Mouse (Mus musculus) embryonic facial prominence, embryonic 12.5 days (tissue): ENCODE results near the gene Vav2. TPM values are rescaled to one million over a fixed set of nuclear protein-coding genes. Genes with fewer than 3 reads are reported as not detected.

Source experiments
- ATAC-seq: fragments of 200-750 bp; cut with Nextera tagmentation; 2 replicates; pipeline ENCODE4 v1.8.0; 2017; ENCODE audit not compliant: insufficient number of reproducible peaks, insufficient read depth, low FRiP score, low TSS enrichment
- H3K27ac ChIP-seq: fragments of 300-500 bp; sonication (generic); 2 replicates; pipeline ENCODE4 v1.5.1; 2016; ENCODE audit warnings: mild to moderate bottlenecking
- H3K27me3 ChIP-seq: fragments of 300-500 bp; sonication (generic); 2 replicates; pipeline ENCODE4 v1.6.1; 2016; ENCODE audit warnings: mild to moderate bottlenecking, moderate library complexity
- H3K36me3 ChIP-seq: fragments of 300-500 bp; sonication (generic); 2 replicates; pipeline ENCODE4 v1.6.1; 2016; ENCODE audit warnings: mild to moderate bottlenecking
- H3K4me1 ChIP-seq: fragments of 300-500 bp; sonication (generic); 2 replicates; pipeline ENCODE4 v1.6.1; 2016
- H3K4me2 ChIP-seq: fragments of 300-500 bp; sonication (generic); replicated peaks from 2 replicates; pipeline ENCODE4 v1.6.1; 2016; ENCODE audit warnings: mild to moderate bottlenecking, moderate library complexity
- H3K4me3 ChIP-seq: fragments of 300-500 bp; sonication (generic); 2 replicates; pipeline ENCODE4 v1.5.1; 2016; ENCODE audit warnings: mild to moderate bottlenecking
- H3K9ac ChIP-seq: fragments of 300-500 bp; sonication (generic); 2 replicates; pipeline ENCODE4 v1.6.1; 2016; ENCODE audit warnings: mild to moderate bottlenecking, moderate library complexity
- H3K9me3 ChIP-seq: fragments of 300-500 bp; sonication (generic); 2 replicates; pipeline ENCODE4 v1.6.1; 2016; ENCODE audit warnings: mild to moderate bottlenecking, moderate library complexity
- WGBS: fragments of 180-500 bp; shearing (Covaris S2); methylation state at CpG from one replicate; pipeline ENCODE4 v1.1.7; 2016; 5-methylcytosine and 5-hydroxymethylcytosine counted together
- polyA plus RNA-seq: library from polyadenylated mRNA; unstranded; fragments of >200 nt; fragmentation: Nextera tagmentation; extraction: Ambion mirVana; gene quantifications from 2 replicates; pipeline ENCODE4 v1.2.1, GENCODE M21; 2016

Vav2 gene
- polyA plus RNA-seq, 1 experiment from 2014 or later: 9.8 TPM

GRCm38 (mm10) chr2:27328613-27329041 lies 98.2 kb downstream of the Vav2 start:
- peaks cover 46% of the 10 kb centered on the region for H3K4me1 ChIP-seq
- no peaks in the 10 kb centered on the region for H3K27me3 ChIP-seq
- H3K36me3 ChIP-seq: no peaks in the 10 kb centered on the region
- H3K9me3 ChIP-seq: no peaks in the 10 kb centered on the region
- no peak for ATAC-seq
- H3K4me2 ChIP-seq: no peak overlapping the region
- no peak overlapping the region for H3K9ac ChIP-seq
- H3K27ac ChIP-seq: no peak overlapping the region; the same call in 1 of the 2 replicates
- no peak overlapping the region for H3K4me3 ChIP-seq

GRCm38 (mm10) chr2:27327886-27328285 lies 98.9 kb downstream of the Vav2 start:
- H3K36me3 ChIP-seq: no peaks in the 10 kb centered on the region
- H3K4me2 ChIP-seq: no peak overlapping the region
- no peaks in the 10 kb centered on the region for H3K9me3 ChIP-seq
- no peak overlapping the region for H3K27ac ChIP-seq
- H3K27me3 ChIP-seq: no peaks in the 10 kb centered on the region
- no peak overlapping the region for H3K9ac ChIP-seq
- no peak overlapping the region for H3K4me3 ChIP-seq
- no peak for ATAC-seq
- 84% methylated on average over 4 of the region's 4 CpGs for WGBS
- H3K4me1 ChIP-seq: peaks cover 51% of the 10 kb centered on the region

DNA sequence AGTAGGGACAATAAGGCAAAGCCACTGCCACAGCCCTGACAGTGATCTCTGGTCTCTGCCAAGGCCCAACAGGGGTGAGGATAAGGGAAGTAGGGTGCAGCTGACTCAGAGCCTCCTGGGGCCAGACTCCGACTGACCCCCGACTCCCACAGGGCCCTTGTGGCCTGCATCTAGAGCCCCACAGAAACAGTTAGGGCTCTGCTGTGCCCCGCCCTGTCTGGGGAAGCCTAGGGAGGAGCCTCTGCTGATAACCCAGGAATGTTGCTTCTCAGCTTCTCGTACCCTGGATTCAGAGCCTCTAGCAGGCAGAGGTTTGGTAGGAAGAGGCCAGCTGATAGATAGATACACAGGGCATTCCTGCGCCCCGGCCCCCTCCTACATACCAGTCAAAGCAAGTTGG lies 99.8 kb downstream of the Vav2 start:
- H3K4me1 ChIP-seq: peaks cover 56% of the 10 kb centered on the region
- WGBS: 64% methylated on average over 6 of the region's 6 CpGs
- no peak overlapping the region for H3K9ac ChIP-seq
- H3K27ac ChIP-seq: no peak overlapping the region
- H3K27me3 ChIP-seq: no peaks in the 10 kb centered on the region
- no peak for ATAC-seq
- H3K4me3 ChIP-seq: no peak overlapping the region
- H3K9me3 ChIP-seq: no peaks in the 10 kb centered on the region
- no peak overlapping the region for H3K4me2 ChIP-seq
- H3K36me3 ChIP-seq: no peaks in the 10 kb centered on the region

- Histone ChIP-seq H3K9ac (no peak overlapping the region), H3K4me1 (peaks cover 61% of the 10 kb centered on the region), H3K27ac (no peak overlapping the region), H3K9me3 (no peaks in the 10 kb centered on the region), H3K36me3 (no peaks in the 10 kb centered on the region), H3K4me2 (no peak overlapping the region), H3K4me3 (no peak overlapping the region), H3K27me3 (no peaks in the 10 kb centered on the region)
- no peak for ATAC-seq
- WGBS: 21% methylated on average over 7 of the region's 7 CpGs
Observed at GRCm38 (mm10) chr2:27326357-27326756, 100.5 kb downstream of the Vav2 start.

DNA sequence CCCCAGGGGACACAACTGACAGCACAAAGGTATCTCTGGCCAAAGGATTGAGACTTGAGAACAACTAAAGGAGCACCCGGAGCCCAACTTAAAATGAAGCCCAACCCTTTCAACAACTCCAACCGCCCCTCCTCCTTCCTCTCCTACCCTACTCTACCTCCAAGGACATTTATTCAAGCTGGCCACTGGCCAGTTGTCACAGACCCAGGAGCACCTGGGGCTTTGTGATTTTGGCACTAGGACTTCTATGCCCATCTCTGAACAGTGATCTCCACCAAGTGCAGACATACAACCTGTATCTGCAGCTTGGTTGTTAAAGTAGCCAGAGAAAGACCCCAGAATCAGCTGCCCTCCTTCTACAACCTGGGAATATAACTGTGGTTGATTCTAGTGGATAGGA lies 102.1 kb downstream of the Vav2 start:
- no peak overlapping the region for H3K4me2 ChIP-seq
- WGBS: 24% methylated on average over 2 of the region's 2 CpGs
- H3K27me3 ChIP-seq: no peaks in the 10 kb centered on the region
- no peak overlapping the region for H3K27ac ChIP-seq
- ATAC-seq: no peak
- no peak overlapping the region for H3K4me3 ChIP-seq
- peaks cover 63% of the 10 kb centered on the region for H3K4me1 ChIP-seq
- no peaks in the 10 kb centered on the region for H3K9me3 ChIP-seq
- no peaks in the 10 kb centered on the region for H3K36me3 ChIP-seq
- H3K9ac ChIP-seq: no peak overlapping the region

- WGBS: 15% methylated on average over 6 of the region's 6 CpGs
- H3K4me3 ChIP-seq: no peak overlapping the region
- H3K4me2 ChIP-seq: no peak overlapping the region
- peaks cover 42% of the 10 kb centered on the region for H3K4me1 ChIP-seq
- no peaks in the 10 kb centered on the region for H3K9me3 ChIP-seq
- H3K36me3 ChIP-seq: no peaks in the 10 kb centered on the region
- H3K9ac ChIP-seq: no peak overlapping the region
- no peaks in the 10 kb centered on the region for H3K27me3 ChIP-seq
- no peak overlapping the region for H3K27ac ChIP-seq
- ATAC-seq: no peak
Observed at GRCm38 (mm10) chr2:27321431-27321875, 105.4 kb downstream of the Vav2 start.

DNA sequence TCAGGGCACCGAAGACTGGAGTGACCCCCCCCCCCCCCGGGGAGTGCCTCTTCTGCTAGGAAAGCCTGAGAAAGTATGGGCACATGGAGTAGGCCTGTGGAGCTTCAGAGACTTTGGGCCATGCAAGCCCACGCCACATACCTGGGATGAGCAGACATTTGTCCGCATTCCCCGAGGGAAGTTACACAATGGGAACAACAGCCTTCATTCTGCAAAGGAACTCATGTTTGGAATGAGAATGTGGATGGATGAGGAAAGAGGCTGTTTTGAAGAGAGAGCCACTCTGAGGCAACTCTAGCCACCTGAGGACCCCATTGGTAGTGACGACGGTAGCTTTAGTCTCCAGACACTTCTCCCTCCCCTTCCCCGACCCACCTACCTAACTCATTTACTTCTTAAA lies 106.0 kb downstream of the Vav2 start:
- Histone ChIP-seq H3K9me3 (no peaks in the 10 kb centered on the region), H3K4me2 (no peak overlapping the region), H3K9ac (no peak overlapping the region), H3K4me1 (peaks cover 38% of the 10 kb centered on the region), H3K27me3 (no peaks in the 10 kb centered on the region), H3K36me3 (no peaks in the 10 kb centered on the region), H3K4me3 (no peak overlapping the region), H3K27ac (no peak overlapping the region)
- WGBS: 57% methylated on average over 8 of the region's 8 CpGs
- no peak for ATAC-seq

DNA sequence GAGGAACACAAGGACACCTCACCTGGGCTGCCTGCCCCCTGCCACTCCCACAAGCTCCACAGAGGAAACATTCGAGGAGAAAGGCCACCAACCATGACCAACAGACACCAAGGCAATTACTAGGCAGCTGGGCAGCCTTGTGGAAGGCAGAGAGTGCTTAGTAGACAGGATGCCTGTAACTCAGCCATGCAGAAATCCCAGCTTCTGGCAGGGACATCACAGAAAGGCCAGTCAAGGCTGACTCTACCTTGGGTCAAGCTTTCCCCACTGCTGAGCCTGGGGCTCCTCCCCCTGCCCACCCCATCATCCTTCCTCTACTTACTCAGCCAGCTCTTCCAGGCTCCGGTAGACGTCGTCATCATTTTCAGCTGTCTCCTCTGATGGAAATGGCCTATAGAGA lies 108.2 kb downstream of the Vav2 start:
- Histone ChIP-seq H3K9me3 (no peaks in the 10 kb centered on the region), H3K4me2 (no peak overlapping the region), H3K36me3 (no peaks in the 10 kb centered on the region), H3K4me1 (peaks cover 19% of the 10 kb centered on the region), H3K4me3 (no peak overlapping the region), H3K9ac (no peak overlapping the region), H3K27me3 (no peaks in the 10 kb centered on the region), H3K27ac (no peak overlapping the region)
- WGBS: 45% methylated on average over 4 of the region's 4 CpGs
- no peak for ATAC-seq

GRCm38 (mm10) chr2:27318197-27318596 lies 108.6 kb downstream of the Vav2 start:
- WGBS: 20% methylated on average over 1 of the region's 1 CpGs
- no peak overlapping the region for H3K4me3 ChIP-seq
- H3K9ac ChIP-seq: no peak overlapping the region
- H3K27ac ChIP-seq: no peak overlapping the region
- no peaks in the 10 kb centered on the region for H3K27me3 ChIP-seq
- H3K36me3 ChIP-seq: no peaks in the 10 kb centered on the region
- no peak overlapping the region for H3K4me2 ChIP-seq
- peaks cover 15% of the 10 kb centered on the region for H3K4me1 ChIP-seq
- no peaks in the 10 kb centered on the region for H3K9me3 ChIP-seq
- no peak for ATAC-seq

DNA sequence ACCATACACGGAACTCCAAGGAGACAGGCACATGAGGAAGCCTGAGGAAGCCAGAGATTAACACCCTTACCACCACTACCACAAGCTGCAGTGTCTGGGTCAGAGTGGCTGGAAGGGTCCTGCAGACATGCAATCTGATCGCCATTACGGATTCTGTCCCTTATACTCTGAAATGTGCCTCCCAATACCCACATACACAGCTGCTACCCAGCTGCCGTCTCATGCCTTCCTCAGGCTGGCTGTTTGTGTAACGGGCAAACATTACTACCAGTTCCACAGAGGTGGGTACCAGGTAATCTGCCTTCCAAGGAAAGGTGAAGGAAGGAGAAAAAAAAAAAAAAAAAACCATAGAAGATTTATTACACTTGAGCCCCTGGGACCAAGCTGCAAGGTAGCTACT lies 110.7 kb downstream of the Vav2 start:
- Histone ChIP-seq H3K4me2 (no peak overlapping the region), H3K27me3 (no peaks in the 10 kb centered on the region), H3K27ac (no peak overlapping the region), H3K9me3 (no peaks in the 10 kb centered on the region), H3K9ac (no peak overlapping the region), H3K4me1 (peaks cover under 1% of the 10 kb centered on the region; the same call in 1 of the 2 replicates), H3K36me3 (no peaks in the 10 kb centered on the region), H3K4me3 (no peak overlapping the region)
- no peak for ATAC-seq
- 79% methylated on average over 5 of the region's 5 CpGs for WGBS

- ATAC-seq: no peak
- H3K4me1 ChIP-seq: no peaks in the 10 kb centered on the region
- no peaks in the 10 kb centered on the region for H3K9me3 ChIP-seq
- no peak overlapping the region for H3K27ac ChIP-seq
- no peak overlapping the region for H3K4me2 ChIP-seq
- no peak overlapping the region for H3K4me3 ChIP-seq
- H3K27me3 ChIP-seq: no peaks in the 10 kb centered on the region
- no peaks in the 10 kb centered on the region for H3K36me3 ChIP-seq
- no peak overlapping the region for H3K9ac ChIP-seq
- WGBS: 81% methylated on average over 5 of the region's 5 CpGs
Observed at GRCm38 (mm10) chr2:27314269-27314668, 112.6 kb downstream of the Vav2 start.

GRCm38 (mm10) chr2:27312500-27312899 lies 114.3 kb downstream of the Vav2 start:
- no peak overlapping the region for H3K4me3 ChIP-seq
- no peak overlapping the region for H3K4me2 ChIP-seq
- no peak overlapping the region for H3K9ac ChIP-seq
- no peaks in the 10 kb centered on the region for H3K36me3 ChIP-seq
- H3K4me1 ChIP-seq: no peaks in the 10 kb centered on the region
- no peak overlapping the region for H3K27ac ChIP-seq
- 74% methylated on average over 3 of the region's 3 CpGs for WGBS
- no peaks in the 10 kb centered on the region for H3K9me3 ChIP-seq
- ATAC-seq: no peak; the same call in 1 of the 2 replicates
- H3K27me3 ChIP-seq: no peaks in the 10 kb centered on the region

- no peak for ATAC-seq
- Histone ChIP-seq H3K4me3 (no peak overlapping the region), H3K9ac (no peak overlapping the region), H3K27me3 (no peaks in the 10 kb centered on the region), H3K36me3 (no peaks in the 10 kb centered on the region), H3K4me1 (no peaks in the 10 kb centered on the region), H3K9me3 (no peaks in the 10 kb centered on the region), H3K27ac (no peak overlapping the region), H3K4me2 (no peak overlapping the region)
- 88% methylated on average over 3 of the region's 3 CpGs for WGBS
Observed at GRCm38 (mm10) chr2:27311606-27312005, 115.2 kb downstream of the Vav2 start.
